In the genomic region with DNA sequence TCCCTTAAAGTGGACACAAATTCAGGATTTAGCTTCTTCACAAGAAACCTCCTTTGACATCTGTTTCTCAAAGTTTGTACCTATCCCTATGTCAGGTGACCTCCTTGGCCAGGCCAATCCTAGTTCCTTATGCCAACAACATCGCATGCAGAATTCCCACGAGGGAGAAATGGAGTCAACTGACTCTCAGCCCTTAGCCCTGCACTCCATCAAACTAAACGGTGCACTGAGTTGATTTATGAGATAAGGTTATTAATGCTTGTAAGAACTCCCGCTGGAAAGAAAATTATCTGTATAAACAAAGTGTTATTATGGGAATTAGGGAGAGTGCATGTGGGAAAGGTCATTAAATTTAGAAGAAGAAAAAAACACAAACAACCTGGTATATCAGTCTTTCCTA, we compare ENCODE assay signal across 23 mouse cellular contexts.
DNase-seq lines count a peak whose midpoint lies in the region; ATAC-seq lines count a peak whose summit lies in the region.
"Had no signal": no experiment of that assay in that cellular context is flagged by ENCODE, and none has a peak within 500 bp of the region (broad histone marks: within the 10 kb centered on the region; RNA-seq: fewer than 3 reads in every experiment).

No protein-coding gene starts in this region.

- no peak overlapping the region for H3K9ac ChIP-seq in limb, embryonic 11.5 days (ENCODE audit: low read length)
- H3K9ac ChIP-seq: forebrain, embryonic 13.5 days; forebrain, postnatal 0 days; hindbrain, embryonic 12.5 days; hindbrain, embryonic 15.5 days; intestine, embryonic 15.5 days had no signal

- 7% methylated on average over 4 of the region's 4 CpGs for WGBS in limb, embryonic 11.5 days
- WGBS in limb, embryonic 10.5 days: 14% methylated on average over 4 of the region's 4 CpGs

- no peaks in the 10 kb centered on the region for H3K36me3 ChIP-seq in limb, embryonic 11.5 days (ENCODE audit: control insufficient read depth, insufficient read depth, low read length)
- no peaks in the 10 kb centered on the region for H3K36me3 ChIP-seq in limb, embryonic 10.5 days
- H3K36me3 ChIP-seq: forebrain, embryonic 10.5 days; hindbrain, embryonic 12.5 days; hindbrain, embryonic 15.5 days; intestine, embryonic 15.5 days had no signal

- peaks cover 6% of the 10 kb centered on the region; the same call in 1 of the 2 replicates for H3K27me3 ChIP-seq in limb, embryonic 11.5 days (ENCODE audit: control insufficient read depth, insufficient read depth, low read length)
- H3K27me3 ChIP-seq in limb, embryonic 10.5 days (ENCODE audit: low read depth, poor library complexity, severe bottlenecking): peaks cover 70% of the 10 kb centered on the region
- H3K27me3 ChIP-seq: forebrain, embryonic 13.5 days; hindbrain, embryonic 12.5 days; hindbrain, embryonic 15.5 days; intestine, embryonic 15.5 days had no signal

- DNase-seq in limb, embryonic 11.5 days (ENCODE audit: low spot score): peak; percentile 36
- DNase-seq in limb, embryonic 10.5 days (ENCODE audit: low spot score): no peak
- peak; percentile 52 for DNase-seq in embryo, embryonic 10.5 days (ENCODE audit: low spot score)
- DNase-seq in forelimb bud, embryonic 11.5 days (ENCODE audit: low read depth, low spot score): peak; percentile 57
- no peak for DNase-seq in cerebellum, adult 18-20 months
- no peak for DNase-seq in kidney, adult 8-10 months
- DNase-seq: adrenal gland, adult 8-10 months; adrenal gland, postnatal 25 days; cerebellum, adult 11-12 months; cerebellum, adult 9-10 months; cerebellum, postnatal 14 days; forebrain, postnatal 0 days; gastrocnemius, postnatal 25 days; heart, adult 2 months; kidney, adult 11 months had no signal

- no peak overlapping the region for H3K4me3 ChIP-seq in limb, embryonic 11.5 days (ENCODE audit: low read depth, low read length)
- no peak overlapping the region for H3K4me3 ChIP-seq in limb, embryonic 10.5 days
- H3K4me3 ChIP-seq: forebrain, embryonic 10.5 days; forebrain, embryonic 13.5 days; heart, adult 2 months; hindbrain, embryonic 12.5 days; hindbrain, embryonic 15.5 days; intestine, embryonic 15.5 days had no signal

- H3K4me1 ChIP-seq in limb, embryonic 11.5 days (ENCODE audit: control insufficient read depth, insufficient read depth, low read length): no peaks in the 10 kb centered on the region
- peaks cover 31% of the 10 kb centered on the region for H3K4me1 ChIP-seq in limb, embryonic 10.5 days
- H3K4me1 ChIP-seq: forebrain, embryonic 10.5 days; forebrain, embryonic 13.5 days; intestine, embryonic 15.5 days had no signal

- H3K4me2 ChIP-seq in limb, embryonic 11.5 days (ENCODE audit: low read depth, severe bottlenecking): no peak overlapping the region
- H3K4me2 ChIP-seq: forebrain, embryonic 13.5 days; heart, embryonic 11.5 days; hindbrain, embryonic 12.5 days; hindbrain, embryonic 15.5 days; intestine, embryonic 15.5 days had no signal

- H3K9me3 ChIP-seq in limb, embryonic 11.5 days (ENCODE audit: control insufficient read depth, low read length): no peaks in the 10 kb centered on the region
- H3K9me3 ChIP-seq in limb, embryonic 10.5 days (replicated peaks): no peaks in the 10 kb centered on the region
- H3K9me3 ChIP-seq: forebrain, embryonic 10.5 days; forebrain, embryonic 13.5 days; hindbrain, embryonic 12.5 days; hindbrain, embryonic 15.5 days; intestine, embryonic 15.5 days had no signal

- H3K27ac ChIP-seq in limb, embryonic 11.5 days (replicated peaks; ENCODE audit: low read depth, low read length): no peak overlapping the region
- no peak overlapping the region for H3K27ac ChIP-seq in limb, embryonic 10.5 days
- H3K27ac ChIP-seq: forebrain, embryonic 10.5 days; forebrain, embryonic 13.5 days; heart, adult 2 months; hindbrain, embryonic 12.5 days; hindbrain, embryonic 15.5 days; intestine, embryonic 15.5 days had no signal

- ATAC-seq in limb, embryonic 11.5 days (ENCODE audit: insufficient number of reproducible peaks, low FRiP score, low TSS enrichment, low read depth): no peak
- ATAC-seq: activated CD4-positive, CD25-positive, alpha-beta regulatory T cell, adult 4 months; CD4-positive, CD25-positive, alpha-beta regulatory T cell, adult 4 months; forebrain, embryonic 13.5 days; forebrain, postnatal 0 days; intestine, embryonic 15.5 days had no signal

Comparison
In these comparisons a context has a peak if more than half of its experiments do, and no peak if none do; other contexts are left out.
1. DNase-seq: peak in limb, embryonic 11.5 days (single experiment), embryo, embryonic 10.5 days (single experiment) and forelimb bud, embryonic 11.5 days (single experiment); none in limb, embryonic 10.5 days (single experiment), cerebellum, adult 18-20 months (0 of 2) and kidney, adult 8-10 months (0 of 2).